Mouse (Mus musculus) liver, embryonic 11.5 days (tissue): ENCODE data around the gene Ubr4. TPM values are rescaled to one million over a fixed set of nuclear protein-coding genes. Genes with fewer than 3 reads are reported as not detected.

Experiments
- ATAC-seq: fragments of 200-750 bp; cut with Nextera tagmentation; replicated peaks from 2 replicates; pipeline ENCODE4 v1.8.0; 2017; ENCODE audit warnings: moderate number of reproducible peaks, mild to moderate bottlenecking, moderate TSS enrichment, moderate library complexity; ENCODE audit not compliant: low FRiP score
- DNase-seq: peaks from one replicate; pipeline ENCODE4 v3.0.0-alpha.2; 2017; ENCODE audit warnings: low spot score
- H3K27ac ChIP-seq: fragments of 300-500 bp; sonication (generic); 2 replicates; pipeline ENCODE4 v1.5.1; 2014; ENCODE audit warnings: mild to moderate bottlenecking, low read depth, low read length, control low read depth
- H3K27me3 ChIP-seq: fragments of 300-500 bp; sonication (generic); replicated peaks from 2 replicates; pipeline ENCODE4 v1.6.1; 2014; ENCODE audit warnings: low read length, mixed read lengths; ENCODE audit not compliant: control insufficient read depth, insufficient read depth
- H3K36me3 ChIP-seq: fragments of 300-500 bp; sonication (generic); 2 replicates; pipeline ENCODE4 v1.6.1; 2014; ENCODE audit warnings: mild to moderate bottlenecking, low read length, moderate library complexity, mixed read lengths; ENCODE audit not compliant: control insufficient read depth, insufficient read depth
- H3K4me1 ChIP-seq: fragments of 300-500 bp; sonication (generic); replicated peaks from 2 replicates; pipeline ENCODE4 v1.6.1; 2014; ENCODE audit warnings: low read length, mixed read lengths; ENCODE audit not compliant: control insufficient read depth, insufficient read depth
- H3K4me2 ChIP-seq: fragments of 300-500 bp; sonication (generic); 2 replicates; pipeline ENCODE4 v1.6.1; 2014; ENCODE audit warnings: mild to moderate bottlenecking, control low read depth, moderate library complexity
- H3K4me3 ChIP-seq: fragments of 300-500 bp; sonication (generic); 2 replicates; pipeline ENCODE4 v1.5.1; 2014; ENCODE audit warnings: low read depth, low read length, control low read depth
- H3K9ac ChIP-seq: fragments of 300-500 bp; sonication (generic); 2 replicates; pipeline ENCODE4 v1.6.1; 2014; ENCODE audit warnings: low read depth, low read length, control low read depth
- H3K9me3 ChIP-seq: fragments of 300-500 bp; sonication (generic); 2 replicates; pipeline ENCODE4 v1.6.1; 2016; ENCODE audit warnings: low read length, inconsistent platforms, mixed read lengths; ENCODE audit not compliant: control insufficient read depth
- WGBS: fragments of 180-500 bp; shearing (Covaris S2); extraction: QIAGEN DNeasy Blood & Tissue Kit; methylation state at CpG from one replicate; pipeline ENCODE4 v1.1.7; 2014; 5-methylcytosine and 5-hydroxymethylcytosine counted together
- polyA plus RNA-seq: library from polyadenylated mRNA; unstranded; fragments of >200 nt; fragmentation: Nextera tagmentation; extraction: Ambion mirVana; gene quantifications from 2 replicates; pipeline ENCODE4 v1.2.1, GENCODE M21; 2014

Gene Ubr4
- polyA plus RNA-seq, 1 experiment from 2014 or later: 86.9 TPM

DNA sequence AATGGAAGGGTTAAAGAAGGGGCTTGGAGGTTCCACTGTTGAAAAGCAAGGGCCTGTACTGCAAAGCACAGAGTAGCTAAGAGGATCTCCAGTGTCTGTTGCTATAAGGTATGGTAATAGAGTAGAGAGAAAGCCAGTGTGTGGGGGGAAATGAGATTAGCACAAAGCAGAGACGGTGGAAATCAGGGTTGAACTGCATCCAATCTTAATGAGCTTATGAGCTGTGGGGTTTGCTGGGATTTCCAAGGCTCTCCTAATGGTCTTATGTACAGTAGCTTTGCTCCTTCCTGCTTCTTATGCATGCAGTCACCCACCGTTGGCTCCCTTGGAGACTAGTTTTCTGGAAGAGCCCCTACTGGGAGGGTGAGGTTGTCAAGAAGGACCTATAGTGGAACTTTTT, 93.8 kb downstream of the Ubr4 start:
- no peak for DNase-seq
- Histone ChIP-seq H3K9me3 (no peaks in the 10 kb centered on the region), H3K4me2 (no peak overlapping the region), H3K27ac (no peak overlapping the region), H3K27me3 (no peaks in the 10 kb centered on the region), H3K4me1 (no peaks in the 10 kb centered on the region), H3K36me3 (peaks cover 83% of the 10 kb centered on the region), H3K4me3 (no peak overlapping the region), H3K9ac (no peak overlapping the region)
- WGBS: 90% methylated on average over 2 of the region's 2 CpGs
- ATAC-seq: no peak

DNA sequence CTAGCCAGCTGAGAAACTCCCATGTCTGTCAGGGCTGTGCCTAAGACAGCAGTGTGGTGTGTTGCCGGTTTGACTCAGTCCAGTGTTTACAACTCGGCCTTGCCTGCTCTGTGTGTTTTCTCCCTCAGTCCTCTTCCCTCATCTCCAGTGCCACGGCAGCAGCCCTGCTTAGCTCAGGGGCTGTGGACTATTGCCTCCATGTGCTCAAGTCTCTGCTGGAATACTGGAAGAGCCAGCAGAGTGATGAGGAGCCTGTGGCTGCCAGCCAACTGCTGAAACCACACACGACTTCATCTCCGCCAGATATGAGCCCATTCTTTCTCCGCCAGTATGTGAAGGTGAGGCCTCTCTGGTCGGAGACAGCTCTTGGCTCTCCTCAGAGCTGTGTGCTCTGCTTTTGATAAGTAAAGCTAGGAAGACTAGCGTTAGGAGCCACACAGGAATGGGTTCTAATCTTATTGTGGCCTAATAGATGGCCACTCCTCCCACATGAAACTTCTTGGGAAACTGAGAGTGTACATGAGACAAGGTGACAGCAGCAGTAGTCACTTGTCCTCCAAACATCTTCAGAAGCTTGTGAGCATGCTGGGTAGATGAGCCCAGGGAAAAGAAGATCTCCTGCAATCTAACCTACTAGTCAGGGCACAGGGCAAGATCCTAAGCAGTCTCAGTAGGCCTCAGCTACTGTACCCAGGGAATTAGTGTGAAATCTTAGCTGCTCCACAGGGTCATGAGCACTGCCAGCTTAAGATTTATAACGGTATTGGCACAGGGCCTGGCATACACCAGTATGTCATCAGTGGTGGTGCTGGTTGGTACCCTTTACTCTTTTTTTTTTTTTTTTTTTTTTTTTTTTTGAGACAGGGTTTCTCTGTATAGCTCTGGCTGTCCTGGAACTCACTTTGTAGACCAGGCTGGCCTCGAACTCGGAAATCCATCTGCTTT, 94.6 kb downstream of the Ubr4 start:
- no peak for ATAC-seq
- no peak for DNase-seq
- Histone ChIP-seq H3K4me1 (no peaks in the 10 kb centered on the region), H3K36me3 (peaks cover 81% of the 10 kb centered on the region), H3K27ac (no peak overlapping the region), H3K27me3 (no peaks in the 10 kb centered on the region), H3K9ac (no peak overlapping the region), H3K4me2 (no peak overlapping the region), H3K4me3 (no peak overlapping the region), H3K9me3 (no peaks in the 10 kb centered on the region)
- WGBS: 93% methylated on average over 11 of the region's 11 CpGs

DNA sequence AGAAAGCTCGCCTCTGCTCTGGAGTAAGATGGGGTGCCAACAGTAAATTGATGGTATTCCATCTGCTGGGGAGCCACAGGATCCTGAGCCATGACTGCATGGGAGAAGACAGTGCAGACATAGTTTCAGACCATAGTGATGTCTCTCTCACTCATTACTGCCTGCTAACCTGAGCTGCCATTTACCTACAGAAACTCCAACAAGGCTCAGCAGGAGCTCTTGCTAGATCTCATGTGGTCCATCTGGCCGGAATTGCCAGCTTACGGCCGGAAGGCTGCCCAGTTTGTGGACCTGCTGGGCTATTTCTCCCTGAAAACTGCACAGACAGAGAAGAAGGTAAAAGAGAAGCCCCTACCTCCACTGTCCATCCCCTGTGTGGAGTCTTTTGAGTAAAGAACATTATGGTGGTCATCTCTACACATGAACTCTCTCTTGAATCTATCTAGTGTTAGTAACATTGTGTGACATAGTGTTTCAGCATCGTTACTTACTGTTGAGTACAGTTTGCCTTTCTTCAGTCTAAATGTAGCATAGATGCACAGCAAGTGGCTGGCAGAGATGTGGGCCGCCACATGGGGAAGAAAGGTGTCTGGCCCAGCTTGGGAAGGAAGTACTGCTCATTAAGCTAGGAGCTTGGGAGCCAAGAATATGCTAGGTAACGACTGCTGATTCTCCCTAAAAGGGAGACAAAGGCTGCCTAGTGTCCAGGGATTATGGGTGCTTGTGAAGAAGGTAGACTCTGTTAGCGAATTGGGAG, 100.7 kb downstream of the Ubr4 start:
- Histone ChIP-seq H3K9ac (no peak overlapping the region), H3K9me3 (no peaks in the 10 kb centered on the region), H3K4me3 (no peak overlapping the region), H3K4me1 (no peaks in the 10 kb centered on the region), H3K27me3 (no peaks in the 10 kb centered on the region), H3K36me3 (peaks cover 85% of the 10 kb centered on the region), H3K27ac (no peak overlapping the region), H3K4me2 (no peak overlapping the region)
- no peak for ATAC-seq
- WGBS: 92% methylated on average over 8 of the region's 8 CpGs
- no peak for DNase-seq

DNA sequence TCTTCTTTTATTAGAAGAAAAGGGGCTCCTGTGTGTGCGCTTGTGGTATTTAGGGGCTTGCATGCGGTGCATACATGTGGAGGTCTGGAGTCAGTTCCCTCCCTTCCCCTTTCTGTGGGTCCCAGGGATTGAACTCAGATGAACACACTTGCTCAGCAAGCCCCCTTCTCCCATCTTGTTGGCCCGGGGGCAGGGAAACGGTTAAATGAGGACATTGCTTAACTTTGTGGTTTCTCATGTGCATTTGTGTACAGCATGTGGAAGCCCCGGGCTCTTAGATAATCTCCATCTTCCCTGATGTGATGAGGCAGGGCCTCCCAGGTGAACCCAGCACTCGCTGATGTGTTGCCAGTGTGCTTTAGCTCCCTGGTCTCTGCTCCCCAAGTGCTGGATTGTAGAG, 101.9 kb downstream of the Ubr4 start:
- Histone ChIP-seq H3K9me3 (no peaks in the 10 kb centered on the region), H3K9ac (no peak overlapping the region), H3K27ac (no peak overlapping the region), H3K4me1 (no peaks in the 10 kb centered on the region), H3K4me2 (no peak overlapping the region), H3K27me3 (no peaks in the 10 kb centered on the region), H3K4me3 (no peak overlapping the region), H3K36me3 (peaks cover 88% of the 10 kb centered on the region)
- ATAC-seq (no peak), DNase-seq (no peak)
- WGBS: 73% methylated on average over 6 of the region's 6 CpGs

DNA sequence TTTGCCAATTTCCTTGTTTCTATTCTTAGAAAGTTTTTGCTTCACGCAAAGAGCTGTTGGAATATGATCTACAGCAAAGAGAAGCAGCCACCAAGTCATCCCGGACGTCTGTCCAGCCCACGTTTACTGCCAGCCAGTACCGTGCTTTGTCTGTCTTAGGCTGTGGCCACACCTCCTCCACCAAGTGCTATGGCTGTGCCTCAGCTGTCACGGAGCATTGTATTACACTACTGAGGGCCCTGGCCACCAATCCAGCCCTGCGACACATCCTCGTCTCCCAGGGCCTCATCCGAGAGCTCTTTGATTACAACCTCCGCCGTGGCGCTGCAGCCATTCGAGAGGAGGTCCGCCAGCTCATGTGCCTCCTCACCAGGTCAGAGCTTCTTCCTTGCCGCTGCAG, 107.6 kb downstream of the Ubr4 start:
- Histone ChIP-seq H3K4me1 (no peaks in the 10 kb centered on the region), H3K4me2 (no peak overlapping the region), H3K4me3 (no peak overlapping the region), H3K9ac (no peak overlapping the region), H3K27me3 (no peaks in the 10 kb centered on the region), H3K27ac (no peak overlapping the region), H3K9me3 (no peaks in the 10 kb centered on the region), H3K36me3 (peaks cover 81% of the 10 kb centered on the region)
- ATAC-seq (no peak), DNase-seq (no peak)
- WGBS: 90% methylated on average over 15 of the region's 15 CpGs

DNA sequence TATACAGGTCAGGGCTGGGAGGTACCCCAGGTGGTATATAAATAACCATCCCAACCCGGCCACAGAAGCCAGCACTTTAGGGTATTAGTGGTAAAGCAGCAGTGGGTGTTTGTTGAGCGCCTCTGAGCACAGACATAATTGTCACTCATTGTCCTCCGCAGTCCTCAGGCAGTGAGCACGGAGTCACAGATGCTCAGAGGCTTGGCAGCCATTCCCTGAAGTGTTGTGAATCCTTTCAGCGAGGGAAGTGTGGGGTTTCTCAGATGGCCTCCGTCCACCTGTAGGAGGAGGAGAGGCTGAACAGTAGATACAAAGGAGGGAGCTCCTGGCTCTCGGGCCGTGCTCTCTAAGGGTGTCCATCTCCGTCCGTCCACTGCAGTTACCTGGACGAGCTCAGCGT, 111.8 kb downstream of the Ubr4 start:
- Histone ChIP-seq H3K27me3 (no peaks in the 10 kb centered on the region), H3K9ac (no peak overlapping the region), H3K36me3 (peaks cover 78% of the 10 kb centered on the region), H3K4me2 (no peak overlapping the region), H3K27ac (no peak overlapping the region), H3K4me1 (no peaks in the 10 kb centered on the region), H3K9me3 (no peaks in the 10 kb centered on the region), H3K4me3 (no peak overlapping the region)
- ATAC-seq (no peak), DNase-seq (no peak)
- WGBS: 94% methylated on average over 12 of the region's 12 CpGs

DNA sequence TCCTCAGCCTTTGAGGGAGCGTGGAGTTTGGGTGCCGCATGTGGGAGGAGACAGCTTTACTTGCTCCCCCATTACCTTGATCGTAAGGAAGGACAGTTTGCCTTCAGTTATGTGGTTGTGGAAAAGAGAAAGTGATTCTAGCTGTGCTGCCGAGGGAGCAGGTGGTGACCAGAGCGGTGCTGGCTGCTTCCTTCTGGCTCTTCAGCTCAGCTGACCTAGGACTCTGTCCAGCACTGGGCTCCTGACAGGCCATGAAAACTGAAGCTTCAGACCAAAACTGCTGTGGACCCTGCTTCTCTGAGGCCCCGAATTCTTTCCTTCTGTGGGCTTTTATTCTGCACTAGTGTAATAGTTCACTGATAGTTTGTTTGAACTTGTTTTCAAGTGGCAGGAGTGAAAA, 114.1 kb downstream of the Ubr4 start:
- Histone ChIP-seq H3K9me3 (no peaks in the 10 kb centered on the region), H3K27me3 (no peaks in the 10 kb centered on the region), H3K4me1 (no peaks in the 10 kb centered on the region), H3K27ac (no peak overlapping the region), H3K9ac (no peak overlapping the region), H3K4me3 (no peak overlapping the region), H3K36me3 (peaks cover 78% of the 10 kb centered on the region), H3K4me2 (no peak overlapping the region)
- 88% methylated on average over 6 of the region's 6 CpGs for WGBS
- no peak for ATAC-seq
- DNase-seq: no peak

DNA sequence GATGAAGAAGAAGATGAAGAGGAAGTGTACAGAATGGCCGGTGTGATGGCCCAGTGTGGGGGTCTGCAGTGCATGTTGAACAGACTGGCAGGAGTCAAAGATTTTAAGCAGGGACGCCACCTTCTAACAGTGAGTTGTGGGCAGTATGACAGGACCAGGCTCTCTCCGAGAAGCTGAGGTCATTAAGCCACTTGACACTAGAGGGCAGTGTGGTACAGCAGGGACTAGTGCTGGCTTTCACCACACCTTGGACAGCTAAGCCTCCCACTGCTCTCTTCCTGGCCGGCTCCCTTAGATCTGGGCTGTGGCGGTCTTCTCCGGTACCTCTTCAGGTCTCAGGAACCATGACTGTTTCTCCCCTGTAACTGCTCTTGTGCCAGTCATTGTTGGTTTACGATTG, 117.8 kb downstream of the Ubr4 start:
- peaks cover 85% of the 10 kb centered on the region for H3K36me3 ChIP-seq
- H3K27me3 ChIP-seq: no peaks in the 10 kb centered on the region
- no peaks in the 10 kb centered on the region for H3K9me3 ChIP-seq
- no peak overlapping the region for H3K27ac ChIP-seq
- peak; percentile 53 for DNase-seq
- no peak overlapping the region for H3K4me2 ChIP-seq
- H3K9ac ChIP-seq: no peak overlapping the region
- peak; percentile 59; the same call in 1 of the 2 replicates for ATAC-seq
- no peak overlapping the region for H3K4me3 ChIP-seq
- H3K4me1 ChIP-seq: no peaks in the 10 kb centered on the region
- WGBS: 64% methylated on average over 7 of the region's 7 CpGs
